Mouse (Mus musculus) stomach, postnatal 0 days (tissue): ENCODE measurements at regions not wholly inside any gene's neighbourhood (a gene's known extent, or its start where the extent isn't known, plus 50 kb on each side); places are given as distances from the start of the nearest gene placed in this dataset.

Experiments
- CTCF ChIP-seq: IDR thresholded peaks from 2 replicates; pipeline ENCODE4 v1.5.1; 2016; ENCODE audit warnings: antibody characterized with exemption, low read depth, mild to moderate bottlenecking, moderate library complexity
- EP300 ChIP-seq: optimal IDR thresholded peaks from 2 replicates; pipeline ENCODE3; 2016; ENCODE audit warnings: antibody characterized with exemption

DNA sequence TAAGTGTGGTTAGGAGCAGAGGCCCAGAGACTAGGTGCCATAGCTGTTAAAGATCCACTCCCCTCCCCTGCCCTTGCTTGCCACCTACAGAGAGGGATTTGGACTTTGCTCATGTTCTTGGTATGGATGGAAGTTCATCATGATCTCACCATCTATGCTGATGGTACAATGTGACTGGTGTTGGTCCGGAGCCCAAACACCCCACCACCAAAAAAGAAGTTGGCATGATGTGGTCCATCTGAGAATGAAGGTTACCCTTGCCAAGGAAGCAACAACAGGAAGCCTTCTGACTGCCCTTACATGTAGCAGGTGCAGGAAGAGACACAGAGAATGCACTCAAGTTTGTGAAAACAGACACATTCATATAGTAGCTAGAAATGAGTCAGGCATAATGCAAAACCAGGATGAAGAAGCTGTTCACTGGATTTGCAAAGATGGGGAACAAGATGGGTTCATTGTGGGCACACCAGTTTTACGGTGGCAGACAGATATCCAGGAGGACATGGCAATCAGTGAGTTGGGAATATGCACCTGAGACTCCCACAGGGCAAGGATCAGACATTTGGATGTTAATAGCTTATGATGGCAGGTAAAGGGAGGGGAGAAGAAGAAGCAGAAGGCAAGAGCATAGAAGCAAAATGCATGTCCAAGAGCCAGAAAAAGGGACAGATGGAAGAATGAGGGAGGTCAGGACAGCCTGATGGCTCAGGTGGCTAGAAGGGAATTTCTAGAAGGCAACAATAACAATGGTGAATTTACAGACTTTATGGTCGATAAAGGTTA, 420.8 kb downstream of the Prdm2 start:
- TF ChIP-seq CTCF (no peak), EP300 (no peak)
